Mouse (Mus musculus) adrenal gland, adult 8-10 months (tissue): ENCODE data around the gene Fam216b. TPM values are rescaled to one million over a fixed set of nuclear protein-coding genes. Genes with fewer than 3 reads are reported as not detected.

Source experiments
- DNase-seq: peaks from one replicate; pipeline ENCODE4 v3.0.0; 2022
- total RNA-seq, 4 experiments: library from RNA; stranded (reverse); gene quantifications; 2 replicates each; pipeline ENCODE4 v1.2.4; 2022

The Fam216b gene
- total RNA-seq, 4 experiments from 2014 or later: not detected

- DNase-seq: no peak
Measured at GRCm38 (mm10) chr14:78041886-78042526, 46.8 kb downstream of the Fam216b start.

GRCm38 (mm10) chr14:78040643-78041042 is 48.2 kb downstream of the Fam216b start:
- DNase-seq: no peak

- DNase-seq: no peak
Measured at GRCm38 (mm10) chr14:78038876-78039275, 49.9 kb downstream of the Fam216b start.

Other genes with a start within 250 kb of the Fam216b start
- gene Dnajc15, start 213.9 kb downstream of the Fam216b start, total RNA-seq: 100 to 1,000 TPM; 203 to 420 (median 336) TPM
- 1 to 10 TPM; 1.1 to 2.5 (median 1.6) TPM for gene Epsti1, start 184.8 kb downstream of the Fam216b start, total RNA-seq
- gene Tnfsf11, start 219.0 kb upstream of the Fam216b start, total RNA-seq: not detected